Mouse (Mus musculus): ENCODE measurements around the gene Ky.

- TF ChIP-seq POLR2A (IDR thresholded peaks at IDR 0.05; ENCODE audit: insufficient read depth, low read length) (no peak), CTCF (IDR thresholded peaks at IDR 0.05; ENCODE audit: low read depth, low read length) (no peak)
Measured at GRCm38 (mm10) chr9:102528561-102528960, 23.0 kb downstream of the Ky start.

All from ES-Bruce4 (cell line).